Mouse (Mus musculus): ENCODE results near the gene S100a4.

S100a4 gene

GRCm38 (mm10) chr3:90623435-90624071 is 20.0 kb downstream of the S100a4 start:
- DNase-seq (ENCODE audit: low read depth, low spot score) = peak; percentile 83

GRCm38 (mm10) chr3:90625496-90625895 is 21.9 kb downstream of the S100a4 start:
- DNase-seq (ENCODE audit: low read depth, low spot score) = no peak

GRCm38 (mm10) chr3:90626266-90627021 is 22.9 kb downstream of the S100a4 start:
- DNase-seq (ENCODE audit: low read depth, low spot score) = no peak

GRCm38 (mm10) chr3:90627366-90627765 is 23.8 kb downstream of the S100a4 start:
- DNase-seq (ENCODE audit: low read depth, low spot score) = no peak

- DNase-seq (ENCODE audit: low read depth, low spot score) = peak; percentile 60
These were observed 24.2 kb downstream of the S100a4 start for GRCm38 (mm10) chr3:90627807-90628206.

GRCm38 (mm10) chr3:90629298-90629697 is 25.7 kb downstream of the S100a4 start:
- no peak for DNase-seq (ENCODE audit: low read depth, low spot score)

GRCm38 (mm10) chr3:90631984-90632383 is 28.4 kb downstream of the S100a4 start:
- no peak for DNase-seq (ENCODE audit: low read depth, low spot score)

GRCm38 (mm10) chr3:90638511-90639275 is 35.1 kb downstream of the S100a4 start:
- no peak for DNase-seq (ENCODE audit: low read depth, low spot score)

GRCm38 (mm10) chr3:90639511-90640154 is 36.1 kb downstream of the S100a4 start:
- peak; percentile 80 for DNase-seq (ENCODE audit: low read depth, low spot score)

GRCm38 (mm10) chr3:90640981-90641380 is 37.4 kb downstream of the S100a4 start:
- DNase-seq (ENCODE audit: low read depth, low spot score) = no peak

- peak; percentile 73 for DNase-seq (ENCODE audit: low read depth, low spot score)
These were observed 40.6 kb downstream of the S100a4 start for GRCm38 (mm10) chr3:90644220-90644619.

- no peak for DNase-seq (ENCODE audit: low read depth, low spot score)
These were observed 43.7 kb downstream of the S100a4 start for GRCm38 (mm10) chr3:90647291-90647690.

- no peak for DNase-seq (ENCODE audit: low read depth, low spot score)
These were observed 45.4 kb downstream of the S100a4 start for GRCm38 (mm10) chr3:90648981-90649380.

- no peak for DNase-seq (ENCODE audit: low read depth, low spot score)
These were observed 46.3 kb downstream of the S100a4 start for GRCm38 (mm10) chr3:90649832-90650231.

- DNase-seq (ENCODE audit: low read depth, low spot score) = peak; percentile 78
These were observed 49.4 kb downstream of the S100a4 start for GRCm38 (mm10) chr3:90652878-90653508.

GRCm38 (mm10) chr3:90653717-90654116 is 50.1 kb downstream of the S100a4 start, which contains the start of gene S100a7a:
Gene S100a7a, plus strand, starts transcription at chr3:90654017.
- DNase-seq (ENCODE audit: low read depth, low spot score) = no peak

Measured in CD4-positive, CD25-positive, alpha-beta regulatory T cell, adult 2 months (primary cell).